In the genomic region with DNA sequence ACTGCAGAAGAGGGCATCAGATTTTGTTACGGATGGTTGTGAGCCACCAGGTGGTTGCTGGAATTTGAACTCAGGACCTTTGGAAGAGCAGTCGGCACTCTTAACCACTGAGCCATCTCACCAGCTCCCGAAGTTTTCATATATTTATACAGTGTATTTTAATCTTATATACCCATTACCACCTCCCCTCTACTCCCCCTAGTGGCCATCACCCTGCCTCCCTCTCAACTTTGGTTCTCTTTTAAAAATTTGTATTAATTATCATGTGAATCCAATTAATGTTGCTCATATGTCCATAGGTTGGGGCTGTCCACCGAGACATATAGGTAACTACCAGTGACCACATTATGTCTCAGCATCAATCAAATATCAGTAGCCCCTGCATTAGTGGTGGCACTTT, we compare ENCODE assay signal across 17 mouse cellular contexts.
DNase-seq lines count a peak whose midpoint lies in the region; ATAC-seq and TF ChIP-seq lines count a peak whose summit lies in the region.
"Had no signal": no experiment of that assay in that cellular context is flagged by ENCODE, and none has a peak within 500 bp of the region (broad histone marks: within the 10 kb centered on the region; RNA-seq: fewer than 3 reads in every experiment).

No protein-coding gene starts in this region.

- no peak overlapping the region for H3K4me3 ChIP-seq in heart, adult 2 months
- no peak overlapping the region for H3K4me3 ChIP-seq in liver, postnatal 0 days (ENCODE audit: low read depth, low read length)
- no peak overlapping the region for H3K4me3 ChIP-seq in limb, embryonic 10.5 days
- H3K4me3 ChIP-seq: erythroblast, embryonic 14.5 days; lung, embryonic 15.5 days; megakaryocyte, embryonic 14.5 days; neural tube, embryonic 13.5 days had no signal

- no peak for DNase-seq in heart, adult 2 months
- no peak for DNase-seq in heart, postnatal 14 days
- DNase-seq in liver, postnatal 0 days = no peak
- DNase-seq in liver (no peak), 416B (ENCODE audit: low read depth) (peak; percentile 58), Patski (ENCODE audit: low read depth, low spot score) (no peak)
- no peak for DNase-seq in limb, embryonic 10.5 days (ENCODE audit: low spot score)
- DNase-seq in cerebellum, adult 9-11 months = no peak
- DNase-seq: adrenal gland, postnatal 10 days; cerebellum, adult 11-12 months had no signal

- H3K9me3 ChIP-seq in liver, postnatal 0 days (ENCODE audit: low read length) = no peaks in the 10 kb centered on the region
- no peaks in the 10 kb centered on the region for H3K9me3 ChIP-seq in limb, embryonic 10.5 days (replicated peaks)
- H3K9me3 ChIP-seq: G1E; lung, embryonic 15.5 days; megakaryocyte, embryonic 14.5 days had no signal

- no peak for TF ChIP-seq EP300 in heart, adult 2 months (IDR thresholded peaks at IDR 0.05; ENCODE audit: insufficient read depth, low read depth, low read length)
- no peak for TF ChIP-seq EP300 in liver, postnatal 0 days (IDR thresholded peaks at IDR 0.05; ENCODE audit: low read depth)

- H3K27me3 ChIP-seq in heart, adult 2 months (ENCODE audit: control insufficient read depth, insufficient read depth, low read length) = no peaks in the 10 kb centered on the region
- no peaks in the 10 kb centered on the region for H3K27me3 ChIP-seq in liver, postnatal 0 days (ENCODE audit: insufficient read depth, low read length)
- H3K27me3 ChIP-seq in Patski = peaks cover 9% of the 10 kb centered on the region
- no peaks in the 10 kb centered on the region for H3K27me3 ChIP-seq in limb, embryonic 10.5 days (ENCODE audit: low read depth, poor library complexity, severe bottlenecking)
- H3K27me3 ChIP-seq: lung, embryonic 15.5 days; neural tube, embryonic 13.5 days had no signal

- in situ Hi-C loops in Patski (cut with MboI; ENCODE audit: low pct_unique_long_range_greater_than_20kb) = no loop called here

- intact Hi-C loops in heart, adult 2 months (cut with DNase I) = no loop called here
- intact Hi-C loops in heart, postnatal 14 days (cut with DNase I) = no loop called here

- H3K4me2 ChIP-seq in liver, postnatal 0 days (ENCODE audit: low read depth, low read length) = no peak overlapping the region
- H3K4me2 ChIP-seq: liver, embryonic 11.5 days; lung, embryonic 15.5 days; neural tube, embryonic 13.5 days had no signal

- CTCF ChIA-PET in Patski (lab: Charles Lee) = no interaction called here

- H3K79me2 ChIP-seq in heart, adult 2 months (replicated peaks; ENCODE audit: control insufficient read depth, insufficient read depth, low read length) = no peaks in the 10 kb centered on the region

- peak; percentile 52 for TF ChIP-seq CTCF in heart, adult 2 months (IDR thresholded peaks at IDR 0.05)
- TF ChIP-seq CTCF in liver, postnatal 0 days (IDR thresholded peaks at IDR 0.05; ENCODE audit: low read depth) = peak; percentile 19; the same call in 1 of the 2 replicates
- peak; percentile 49 for TF ChIP-seq CTCF in Patski (IDR thresholded peaks at IDR 0.05)

- 88% methylated on average over 4 of the region's 4 CpGs for WGBS in heart, adult 2 months
- WGBS in liver, postnatal 0 days (ENCODE audit: insufficient replicate concordance) = 75% methylated on average over 4 of the region's 4 CpGs
- 91% methylated on average over 4 of the region's 4 CpGs for WGBS in limb, embryonic 10.5 days

- H3K36me3 ChIP-seq in heart, adult 2 months (ENCODE audit: control insufficient read depth, insufficient read depth, low read length) = no peaks in the 10 kb centered on the region
- H3K36me3 ChIP-seq in liver, postnatal 0 days (replicated peaks; ENCODE audit: insufficient read depth, low read length) = no peaks in the 10 kb centered on the region
- no peaks in the 10 kb centered on the region for H3K36me3 ChIP-seq in limb, embryonic 10.5 days
- H3K36me3 ChIP-seq: G1E; lung, embryonic 15.5 days; neural tube, embryonic 13.5 days had no signal

- no peak for TF ChIP-seq POLR2A in heart, adult 2 months (IDR thresholded peaks at IDR 0.05; ENCODE audit: insufficient read depth, low read depth, low read length)

- POLR2A ChIA-PET in Patski (lab: Charles Lee) = no interaction called here

- H3K9ac ChIP-seq in heart, adult 2 months (ENCODE audit: low read depth, low read length) = no peak overlapping the region
- no peak overlapping the region for H3K9ac ChIP-seq in liver, postnatal 0 days (replicated peaks)
- H3K9ac ChIP-seq: lung, embryonic 15.5 days; neural tube, embryonic 13.5 days had no signal

- no peak for ATAC-seq in liver, postnatal 0 days
- ATAC-seq in Patski = no peak
- ATAC-seq: forebrain, embryonic 14.5 days had no signal

- no peak overlapping the region for H3K27ac ChIP-seq in heart, adult 2 months
- H3K27ac ChIP-seq in liver, postnatal 0 days (ENCODE audit: low read depth) = no peak overlapping the region
- no peak overlapping the region for H3K27ac ChIP-seq in limb, embryonic 10.5 days
- H3K27ac ChIP-seq: lung, embryonic 15.5 days; neural tube, embryonic 13.5 days had no signal

- no peaks in the 10 kb centered on the region for H3K4me1 ChIP-seq in heart, adult 2 months (ENCODE audit: control insufficient read depth, insufficient read depth, low read length)
- H3K4me1 ChIP-seq in liver, postnatal 0 days (ENCODE audit: insufficient read depth) = no peaks in the 10 kb centered on the region
- H3K4me1 ChIP-seq in limb, embryonic 10.5 days = no peaks in the 10 kb centered on the region
- H3K4me1 ChIP-seq: lung, embryonic 15.5 days; megakaryocyte, embryonic 14.5 days; neural tube, embryonic 13.5 days had no signal
